Mouse (Mus musculus): ENCODE results near the gene Popdc2. TPM values are rescaled to one million over a fixed set of nuclear protein-coding genes. Genes with fewer than 3 reads are reported as not detected.

The Popdc2 gene
- total RNA-seq, 2 experiments from 2014 or later, result 0.62 TPM; not detected in 1

DNA sequence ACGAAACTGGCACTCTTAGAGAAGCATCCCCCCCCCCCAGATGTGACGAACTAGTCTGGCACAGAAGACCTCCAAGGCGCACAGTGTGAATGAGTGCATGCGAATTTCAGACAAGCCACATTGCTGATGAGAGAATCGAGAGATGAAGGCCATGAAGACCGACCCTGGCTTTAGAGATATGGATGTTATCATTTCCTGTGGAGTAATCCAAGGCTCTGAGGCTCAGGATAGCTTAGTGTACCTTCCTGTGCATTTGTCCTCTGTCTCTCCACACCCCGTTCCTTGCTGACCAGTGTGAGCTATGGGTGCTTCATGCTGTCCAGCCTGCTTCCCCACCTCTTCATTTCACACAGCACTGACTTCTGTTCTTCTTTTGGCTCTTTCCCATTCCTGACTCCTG lies 13.2 kb downstream of the Popdc2 start:
- ATAC-seq (replicated peaks; ENCODE audit: poor library complexity), result no peak

DNA sequence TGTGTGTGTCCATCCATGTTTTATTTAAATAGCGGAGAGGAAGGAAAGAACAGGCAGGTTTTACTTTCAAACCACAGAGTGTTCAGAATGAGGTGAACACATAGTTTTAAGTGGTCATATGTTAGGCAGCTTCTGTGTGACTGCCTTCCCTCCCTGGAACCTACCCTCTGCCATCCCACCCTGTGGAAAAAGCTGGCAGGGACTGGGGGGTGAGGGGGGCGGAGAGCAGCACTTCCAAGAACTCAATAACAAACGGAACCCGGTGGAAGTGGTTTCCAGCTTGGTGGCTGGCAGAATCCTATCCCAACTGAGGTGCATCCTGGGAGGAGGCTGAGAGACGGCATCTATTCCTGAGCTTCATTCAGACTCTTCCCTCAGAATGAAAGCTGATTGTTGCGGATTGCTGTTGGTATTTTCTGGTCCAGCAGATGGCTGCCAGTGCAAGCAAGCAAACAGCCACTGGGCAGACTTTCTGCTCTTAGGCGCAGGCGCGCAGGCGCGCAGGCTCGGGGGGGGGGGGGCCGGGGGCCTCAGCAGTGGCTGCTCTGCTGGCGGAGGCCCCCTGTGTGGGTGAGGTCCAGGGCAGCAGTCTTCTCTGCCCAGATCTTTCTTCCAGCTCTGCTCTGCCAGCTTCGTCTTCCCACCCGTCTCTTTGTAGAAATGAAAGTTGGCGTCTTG lies 14.3 kb downstream of the Popdc2 start:
- peak; percentile 35 for ATAC-seq (replicated peaks; ENCODE audit: poor library complexity)

DNA sequence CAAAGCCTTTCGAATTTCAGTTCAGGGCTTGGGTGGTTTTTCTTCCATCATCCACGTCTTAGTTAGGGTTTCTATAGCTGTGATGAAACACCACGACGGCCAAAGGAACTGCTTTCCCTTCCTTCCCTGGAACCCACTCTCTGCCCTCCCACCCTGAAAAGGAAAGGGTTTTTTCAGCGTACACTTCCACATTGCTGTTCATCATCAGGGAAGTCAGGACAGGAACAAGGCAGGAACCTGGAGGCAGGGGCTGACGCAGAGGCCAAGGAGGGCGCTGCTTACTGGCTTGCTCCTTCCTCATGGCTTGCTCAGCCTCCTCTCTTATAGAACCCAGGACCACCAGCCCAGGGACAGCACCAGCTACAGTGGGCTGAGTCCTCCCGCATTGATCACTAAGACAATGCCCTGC lies 14.8 kb downstream of the Popdc2 start:
- ATAC-seq (replicated peaks; ENCODE audit: poor library complexity), result peak; percentile 47

- ATAC-seq (replicated peaks; ENCODE audit: poor library complexity), result no peak
Measured at GRCm38 (mm10) chr16:38377546-38377945, 15.5 kb downstream of the Popdc2 start.

DNA sequence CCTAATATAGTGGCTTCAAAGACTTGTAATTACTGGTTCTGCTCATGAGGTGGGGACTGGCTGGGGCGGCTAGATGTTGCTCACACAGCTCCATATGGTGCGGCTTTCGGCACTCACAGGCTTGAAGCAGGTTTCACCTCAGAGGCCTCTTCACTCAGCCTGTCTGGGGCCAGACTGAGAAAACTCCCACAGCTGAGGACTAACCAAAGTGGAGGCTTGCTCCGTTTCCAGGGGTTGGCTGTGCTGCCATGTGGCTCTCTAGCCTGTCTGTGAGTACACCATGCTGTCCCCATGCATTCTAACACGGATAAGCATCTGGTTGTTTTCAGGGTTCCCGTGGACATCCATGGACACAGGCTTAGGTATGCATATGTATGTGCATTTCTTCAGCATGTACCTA lies 16.6 kb downstream of the Popdc2 start:
- no peak for ATAC-seq (replicated peaks; ENCODE audit: poor library complexity)

DNA sequence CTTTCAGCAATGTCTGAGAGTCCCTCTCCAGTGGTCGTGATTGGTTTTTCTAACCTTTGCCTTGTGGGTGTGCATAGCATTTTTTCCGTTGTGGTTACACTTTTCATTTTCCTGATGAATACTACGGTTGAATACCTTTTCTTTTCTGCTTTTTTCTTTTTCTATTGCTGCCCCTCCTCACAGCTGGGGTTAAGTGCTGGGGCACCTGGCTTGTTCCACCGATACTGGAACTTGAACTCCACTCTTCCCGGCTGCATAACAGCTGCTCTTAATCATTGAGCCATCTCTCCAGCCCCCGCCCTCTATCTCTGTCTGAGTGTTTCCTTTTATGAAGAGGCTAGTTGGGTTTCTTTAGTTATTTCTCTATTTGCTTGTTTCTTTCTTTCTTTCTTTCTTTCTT lies 17.1 kb downstream of the Popdc2 start:
- ATAC-seq (replicated peaks; ENCODE audit: poor library complexity), result no peak

DNA sequence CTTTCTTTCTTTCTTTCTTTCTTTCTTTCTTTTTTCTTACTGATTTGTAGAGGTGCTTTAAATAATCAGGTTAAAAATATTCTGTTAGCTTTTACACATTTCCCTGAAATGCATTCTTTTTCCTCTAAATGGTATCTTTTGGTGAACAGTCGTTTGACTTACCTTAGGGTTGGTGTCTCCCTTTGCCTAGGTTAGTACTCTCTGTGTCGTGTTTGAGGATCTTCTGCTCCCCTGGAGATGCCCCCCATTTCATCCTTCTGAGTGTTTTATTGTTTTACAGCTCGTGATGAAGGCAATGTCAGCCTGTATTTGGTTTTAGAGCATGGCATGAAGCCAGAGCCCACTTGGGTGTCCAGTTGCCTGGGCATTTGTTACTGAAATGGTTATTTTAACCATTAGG lies 17.5 kb downstream of the Popdc2 start:
- ATAC-seq (replicated peaks; ENCODE audit: poor library complexity), result no peak

DNA sequence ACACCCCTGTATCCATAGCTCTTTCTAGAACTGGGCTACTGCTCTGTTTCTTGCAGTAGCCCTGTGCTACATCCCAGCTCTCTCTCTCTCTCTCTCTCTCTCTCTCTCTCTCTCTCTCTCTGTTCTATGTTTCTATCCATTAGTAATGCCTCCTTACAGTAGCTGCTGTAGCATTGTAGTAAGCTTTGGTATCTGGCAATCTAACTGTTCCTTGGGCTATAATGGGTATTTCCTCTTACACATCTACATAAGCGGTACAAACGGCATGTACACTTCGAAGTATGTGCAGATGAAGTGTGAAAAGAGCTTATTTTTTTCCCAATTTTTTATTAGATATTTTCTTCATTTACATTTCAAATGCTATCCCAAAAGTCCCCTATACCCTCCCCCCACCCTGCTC lies 17.9 kb downstream of the Popdc2 start:
- ATAC-seq (replicated peaks; ENCODE audit: poor library complexity), result no peak

DNA sequence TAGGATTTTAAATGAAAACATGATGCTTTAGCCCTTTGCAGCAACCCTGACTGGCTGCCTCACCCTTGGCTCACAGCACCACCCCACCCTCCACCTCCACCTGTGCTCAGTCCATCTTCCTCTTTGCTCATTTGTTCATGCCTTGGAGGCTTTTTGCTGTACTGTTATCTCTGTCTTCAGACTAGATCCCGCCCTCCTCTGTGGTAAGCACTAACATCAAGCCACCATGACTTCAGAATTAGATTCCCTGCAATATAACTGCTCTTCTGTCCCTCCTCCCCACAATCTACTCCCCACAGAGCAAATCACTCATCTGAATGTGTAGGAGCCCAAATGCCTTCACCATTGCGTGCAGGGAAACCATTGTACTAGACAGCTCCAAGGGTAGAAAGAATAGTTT lies 21.7 kb downstream of the Popdc2 start:
- ATAC-seq (replicated peaks; ENCODE audit: poor library complexity), result peak; percentile 91

GRCm38 (mm10) chr16:38385184-38385634 lies 23.2 kb downstream of the Popdc2 start:
- ATAC-seq (replicated peaks; ENCODE audit: poor library complexity), result no peak

DNA sequence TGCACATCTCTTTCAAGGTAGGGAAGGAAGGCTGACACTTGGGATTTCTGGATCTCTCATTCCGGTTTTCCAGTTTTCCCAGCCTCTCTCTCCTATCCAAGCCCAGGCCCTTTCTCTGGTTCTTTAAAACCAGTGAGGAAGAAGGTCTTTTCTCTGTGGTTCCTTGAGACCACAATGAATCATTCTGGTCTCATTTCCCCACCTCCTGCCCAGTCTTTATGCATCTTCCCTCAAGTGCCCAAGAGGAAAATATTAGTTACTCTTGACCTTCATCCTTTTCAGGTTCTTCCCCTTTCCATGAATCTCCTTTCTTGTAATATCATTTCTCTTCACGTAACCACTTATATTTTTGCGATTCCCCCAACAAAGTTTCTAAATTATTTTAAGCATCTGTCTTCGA lies 23.7 kb downstream of the Popdc2 start:
- ATAC-seq (replicated peaks; ENCODE audit: poor library complexity), result peak; percentile 40

DNA sequence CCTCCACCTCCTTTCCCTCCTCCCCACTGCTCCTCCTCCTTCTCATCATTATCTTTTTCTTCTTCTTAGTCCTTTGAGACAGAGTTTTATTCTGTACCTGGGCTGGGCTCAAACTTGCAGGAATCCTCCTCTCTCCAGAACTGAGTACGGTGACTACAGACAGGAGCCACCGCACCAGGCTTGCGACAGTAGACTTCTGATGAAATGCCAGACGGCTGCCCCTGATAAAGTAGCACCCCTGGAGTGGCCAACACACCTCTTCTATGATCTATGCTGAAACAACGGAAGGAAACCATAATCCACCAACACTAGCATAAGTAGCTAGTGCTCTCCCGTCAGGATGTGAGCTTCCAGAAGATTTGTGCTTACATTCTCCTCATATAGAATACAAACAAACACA lies 25.4 kb downstream of the Popdc2 start:
- ATAC-seq (replicated peaks; ENCODE audit: poor library complexity), result no peak

- no peak for ATAC-seq (replicated peaks; ENCODE audit: poor library complexity)
Measured at GRCm38 (mm10) chr16:38388757-38389156, 26.7 kb downstream of the Popdc2 start.

- no peak for ATAC-seq (replicated peaks; ENCODE audit: poor library complexity)
Measured at GRCm38 (mm10) chr16:38389284-38389893, 27.4 kb downstream of the Popdc2 start.

DNA sequence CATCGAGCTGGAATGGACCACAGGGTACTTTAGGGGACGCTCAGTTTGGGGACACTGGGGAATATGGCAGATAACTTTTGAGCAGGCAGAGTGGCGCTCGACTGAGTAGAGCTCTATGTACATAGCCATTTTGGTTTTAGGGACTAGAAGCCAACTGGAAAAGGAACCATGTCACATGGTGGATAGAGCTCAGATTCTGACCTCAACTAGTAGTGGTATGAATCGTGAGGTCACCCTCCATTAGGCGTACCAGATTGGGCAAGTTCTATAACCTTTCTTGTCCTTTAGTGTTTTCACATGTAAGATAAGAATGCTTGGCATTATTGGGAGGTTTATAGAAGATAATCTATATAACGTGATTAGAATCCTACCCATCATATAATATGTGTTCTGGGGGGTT lies 28.3 kb downstream of the Popdc2 start:
- no peak for ATAC-seq (replicated peaks; ENCODE audit: poor library complexity)

DNA sequence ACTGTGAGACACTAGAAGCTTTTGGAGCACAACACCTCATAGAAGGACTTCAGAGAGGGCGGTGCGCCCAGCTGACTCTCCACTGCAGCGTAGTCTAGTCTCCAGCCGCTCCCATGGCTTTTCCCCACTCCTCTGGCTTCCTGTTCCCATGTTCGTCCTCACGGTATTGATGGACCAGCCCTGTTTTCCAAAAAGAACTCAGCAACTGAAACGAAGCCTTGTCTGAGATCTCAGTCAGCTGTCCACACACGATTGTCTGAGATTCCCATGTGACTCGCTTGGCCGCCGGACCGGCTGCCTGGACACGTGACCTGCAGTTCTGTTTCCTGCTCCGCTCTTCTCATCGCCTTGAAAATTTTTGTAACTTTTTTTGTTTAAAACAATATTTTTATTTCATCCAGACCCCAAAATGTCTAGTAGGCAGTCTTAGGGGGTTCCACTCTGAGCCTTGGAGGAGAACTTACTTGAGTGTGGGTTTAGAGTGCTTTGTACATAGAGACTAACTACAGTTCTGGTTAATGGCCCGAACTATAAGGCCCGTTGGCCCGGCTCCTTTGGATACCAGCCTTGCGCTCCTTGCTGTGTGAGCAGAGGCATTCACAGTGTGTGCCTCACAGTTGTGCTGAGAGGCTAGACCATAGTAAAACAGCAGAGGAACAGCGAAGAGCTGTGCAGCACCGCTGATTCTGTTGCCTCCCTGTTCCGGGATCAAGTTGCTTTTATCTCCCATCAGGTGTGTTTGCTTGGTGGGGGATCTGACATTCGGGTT lies 30.3 kb downstream of the Popdc2 start:
- ATAC-seq (replicated peaks; ENCODE audit: poor library complexity), result no peak

GRCm38 (mm10) chr16:38394191-38394618 lies 32.2 kb downstream of the Popdc2 start:
- ATAC-seq (replicated peaks; ENCODE audit: poor library complexity), result peak; percentile 56

DNA sequence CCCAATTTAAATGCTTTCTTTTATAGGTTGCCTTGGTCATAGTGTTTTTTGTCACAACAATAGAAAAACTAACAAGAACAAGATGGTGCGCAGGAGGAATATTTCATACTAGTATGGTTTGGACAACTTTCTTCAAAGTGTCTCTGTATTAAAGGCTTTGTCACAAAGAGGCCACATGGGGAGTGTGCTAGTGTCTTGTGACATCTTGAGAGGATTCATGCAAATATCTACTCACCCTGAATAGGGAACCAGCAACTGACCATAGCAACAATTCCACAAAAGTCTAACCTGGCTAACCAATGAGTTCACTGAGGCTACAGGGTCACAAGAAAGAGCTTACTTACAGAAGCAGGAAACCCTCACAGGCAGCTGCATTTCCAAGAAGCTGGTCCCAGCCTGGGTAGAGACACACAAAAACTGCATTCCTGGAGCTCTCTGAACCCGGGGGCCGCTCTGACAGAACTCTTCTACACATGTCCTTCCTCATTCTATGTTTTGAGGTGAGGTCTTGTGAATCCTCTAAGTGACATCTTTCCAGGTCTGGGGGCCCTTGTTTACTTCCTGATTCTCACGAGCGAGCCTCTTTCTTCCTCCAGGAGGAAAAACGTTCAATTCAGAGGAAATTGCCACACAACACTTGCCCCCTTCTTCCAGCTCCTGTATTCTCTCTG lies 33.2 kb downstream of the Popdc2 start:
- ATAC-seq (replicated peaks; ENCODE audit: poor library complexity), result peak; percentile 13

DNA sequence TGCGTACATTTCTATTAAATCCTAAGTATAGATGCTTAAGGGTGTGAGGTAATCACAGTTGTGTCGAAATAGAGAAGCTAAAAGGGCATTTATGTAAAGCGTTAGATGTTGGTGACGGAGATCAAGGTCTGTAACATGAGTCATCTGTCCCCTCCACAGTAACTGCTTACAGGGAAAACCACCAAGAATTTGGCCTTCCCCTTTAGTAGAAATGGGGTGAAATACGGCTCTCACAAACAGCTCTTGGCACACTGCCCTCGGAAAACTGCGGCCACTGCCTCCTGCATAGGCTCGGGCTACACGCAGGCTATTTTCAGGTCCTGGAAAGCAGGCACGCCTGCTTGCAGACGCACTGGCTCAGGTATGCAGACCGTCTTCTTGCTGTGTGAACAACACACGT lies 34.1 kb downstream of the Popdc2 start:
- peak; percentile 73 for ATAC-seq (replicated peaks; ENCODE audit: poor library complexity)

DNA sequence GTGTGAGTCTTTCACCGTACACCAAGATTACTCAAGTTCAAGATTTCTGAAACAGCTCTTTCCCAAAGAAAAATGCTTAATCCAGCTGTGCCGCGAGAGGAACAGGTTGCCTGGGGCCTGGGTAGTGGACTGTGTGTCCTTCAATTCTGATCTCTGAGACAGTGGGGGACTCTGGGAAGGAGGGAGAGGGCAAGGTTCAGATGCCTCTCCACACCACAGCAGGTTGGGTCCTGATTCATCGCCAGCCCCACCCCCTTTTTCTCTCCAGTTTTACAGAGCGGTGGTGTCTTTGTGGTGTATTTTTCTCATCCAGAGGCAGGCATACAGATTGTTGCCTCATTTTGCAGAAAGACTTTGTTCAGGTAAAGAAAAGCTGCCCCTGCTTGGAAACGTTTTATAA lies 36.3 kb downstream of the Popdc2 start:
- no peak for ATAC-seq (replicated peaks; ENCODE audit: poor library complexity)

DNA sequence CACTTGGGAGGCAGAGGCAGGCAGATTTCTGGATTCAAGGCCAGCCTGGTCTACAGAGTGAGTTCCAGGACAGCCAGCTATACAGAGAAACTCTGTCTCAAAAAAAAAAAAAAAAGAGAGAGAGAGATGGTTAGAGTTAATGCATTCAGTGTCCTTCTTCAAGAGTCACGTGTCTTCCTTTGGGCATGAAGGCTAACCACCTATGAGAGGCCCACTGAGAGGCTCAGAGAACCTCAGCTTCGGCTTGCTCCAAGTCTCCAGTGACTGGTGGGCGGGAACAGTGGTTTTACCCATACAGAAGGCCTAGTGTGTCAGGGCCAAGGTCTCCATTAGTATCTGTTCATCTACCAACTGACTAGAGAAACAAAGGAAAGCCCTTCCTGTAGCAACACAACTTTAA lies 37.1 kb downstream of the Popdc2 start:
- no peak for ATAC-seq (replicated peaks; ENCODE audit: poor library complexity)

Data from megakaryocyte progenitor cell, adult 5-6 weeks (primary cell).